Mouse (Mus musculus): ENCODE data around the gene Sh3bp5l. TPM values are rescaled to one million over a fixed set of nuclear protein-coding genes. Genes with fewer than 3 reads are reported as not detected.

The Sh3bp5l gene
- polyA plus RNA-seq, 1 experiment from 2014 or later: 56.6 TPM

DNA sequence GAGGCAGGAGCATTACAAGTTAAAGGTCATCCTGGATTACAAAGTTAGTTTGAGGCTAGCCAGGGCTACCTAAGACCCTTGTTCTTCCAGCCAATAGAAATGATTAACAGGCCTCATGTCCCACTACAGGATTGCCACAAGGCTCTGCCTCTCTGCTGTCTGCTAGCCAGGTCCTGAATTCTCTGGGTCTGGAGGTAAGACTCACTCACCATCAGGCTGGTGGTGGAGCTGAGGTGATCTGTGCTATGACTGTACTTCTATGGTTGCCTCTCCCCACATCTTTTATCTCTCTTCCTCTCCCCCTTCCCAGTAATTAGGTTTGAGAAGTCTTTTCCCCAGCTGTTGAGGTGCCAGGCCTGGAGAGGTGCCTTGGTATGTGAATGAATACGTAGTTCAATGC lies 49.0 kb downstream of the Sh3bp5l start:
- 0 out of 2 replicates have a peak, but pooled peaks cover 2% of the 10 kb centered on the region for H3K4me1 ChIP-seq (replicated peaks; ENCODE audit: control insufficient read depth, insufficient read depth, low read length)
- H3K9me3 ChIP-seq (ENCODE audit: control insufficient read depth, low read length): no peaks in the 10 kb centered on the region
- no peak overlapping the region for H3K9ac ChIP-seq (replicated peaks; ENCODE audit: low read depth, low read length)
- no peak overlapping the region for H3K27ac ChIP-seq (ENCODE audit: low read length)
- ATAC-seq: no peak
- no peaks in the 10 kb centered on the region for H3K36me3 ChIP-seq (ENCODE audit: control insufficient read depth, insufficient read depth)
- no peak overlapping the region for H3K4me3 ChIP-seq (replicated peaks; ENCODE audit: low read length)
- 81% methylated on average over 1 of the region's 1 CpGs for WGBS
- H3K27me3 ChIP-seq (replicated peaks; ENCODE audit: control insufficient read depth, insufficient read depth, low read length): no peaks in the 10 kb centered on the region
- H3K4me2 ChIP-seq (ENCODE audit: low read length): no peak overlapping the region

DNA sequence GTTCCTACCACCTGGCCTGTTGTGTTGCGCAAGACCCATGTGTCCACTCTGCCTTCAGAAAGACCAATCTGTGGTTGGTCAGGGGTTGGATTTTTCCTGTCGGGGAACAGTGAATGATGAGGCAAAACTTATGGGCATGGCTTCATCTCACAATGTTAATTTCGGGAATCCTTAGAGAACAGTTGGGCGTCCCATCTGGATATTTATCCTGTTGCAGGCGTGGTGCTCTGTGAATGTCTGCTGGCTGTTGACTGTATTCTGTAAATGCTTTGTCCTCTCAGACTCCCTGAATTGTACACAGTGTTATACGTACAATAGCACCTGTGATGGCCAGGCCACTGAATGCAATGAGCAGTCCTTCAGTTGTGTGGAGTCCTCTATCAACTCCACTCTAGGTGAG lies 51.9 kb downstream of the Sh3bp5l start:
- H3K27ac ChIP-seq (ENCODE audit: low read length): no peak overlapping the region
- no peak overlapping the region for H3K9ac ChIP-seq (replicated peaks; ENCODE audit: low read depth, low read length)
- ATAC-seq: 0 out of 2 replicates have a peak, but pooled peaks have one; percentile 23

More for the DNA sequence above, 51.9 kb downstream of the Sh3bp5l start:
- Histone ChIP-seq H3K4me3 (replicated peaks; ENCODE audit: low read length) (no peak overlapping the region), H3K36me3 (ENCODE audit: control insufficient read depth, insufficient read depth) (no peaks in the 10 kb centered on the region), H3K4me2 (ENCODE audit: low read length) (no peak overlapping the region), H3K27me3 (replicated peaks; ENCODE audit: control insufficient read depth, insufficient read depth, low read length) (no peaks in the 10 kb centered on the region), H3K4me1 (replicated peaks; ENCODE audit: control insufficient read depth, insufficient read depth, low read length) (0 out of 2 replicates have a peak, but pooled peaks cover 2% of the 10 kb centered on the region), H3K9me3 (ENCODE audit: control insufficient read depth, low read length) (no peaks in the 10 kb centered on the region)
- WGBS: 75% methylated on average over 6 of the region's 6 CpGs

Other genes starting within 250 kb of the Sh3bp5l start
- gene Gm12248, start 237.6 kb upstream of the Sh3bp5l start, polyA plus RNA-seq (2015; fragmentation: Nextera tagmentation; extraction: Ambion mirVana): not detected in 2 replicates
- 141 and 159 TPM in 2 replicates for gene Cnot8, start 226.6 kb upstream of the Sh3bp5l start, polyA plus RNA-seq (2015; fragmentation: Nextera tagmentation; extraction: Ambion mirVana)
- 12.8 and 14.9 TPM in 2 replicates for gene Gemin5, start 162.2 kb upstream of the Sh3bp5l start, polyA plus RNA-seq (2015; fragmentation: Nextera tagmentation; extraction: Ambion mirVana)
- gene Mrpl22, start 159.1 kb upstream of the Sh3bp5l start, polyA plus RNA-seq (2015; fragmentation: Nextera tagmentation; extraction: Ambion mirVana): 102 and 103 TPM in 2 replicates
- gene Igtp, start 131.2 kb upstream of the Sh3bp5l start, polyA plus RNA-seq (2015; fragmentation: Nextera tagmentation; extraction: Ambion mirVana): 1.3 and 1.5 TPM in 2 replicates
- gene Irgm2, start 131.1 kb upstream of the Sh3bp5l start, polyA plus RNA-seq (2015; fragmentation: Nextera tagmentation; extraction: Ambion mirVana): 0.60 and 0.75 TPM in 2 replicates
- gene 4930438A08Rik, start 55.9 kb upstream of the Sh3bp5l start, polyA plus RNA-seq (2015; fragmentation: Nextera tagmentation; extraction: Ambion mirVana): not detected in 2 replicates
- gene Zfp692, start 23.7 kb upstream of the Sh3bp5l start, polyA plus RNA-seq (2015; fragmentation: Nextera tagmentation; extraction: Ambion mirVana): 30.8 and 42.9 TPM in 2 replicates
- gene Zfp672, start 385 bp upstream of the Sh3bp5l start, polyA plus RNA-seq (2015; fragmentation: Nextera tagmentation; extraction: Ambion mirVana): 39.8 and 43.1 TPM in 2 replicates
- gene Lypd8, start 48.3 kb downstream of the Sh3bp5l start, polyA plus RNA-seq (2015; fragmentation: Nextera tagmentation; extraction: Ambion mirVana): not detected in 2 replicates
- not detected in 2 replicates for gene 1810065E05Rik, start 90.4 kb downstream of the Sh3bp5l start, polyA plus RNA-seq (2015; fragmentation: Nextera tagmentation; extraction: Ambion mirVana)
- gene Gm12253, start 101.8 kb downstream of the Sh3bp5l start, polyA plus RNA-seq (2015; fragmentation: Nextera tagmentation; extraction: Ambion mirVana): not detected in 2 replicates
- not detected in 2 replicates for gene Lypd9, start 122.2 kb downstream of the Sh3bp5l start, polyA plus RNA-seq (2015; fragmentation: Nextera tagmentation; extraction: Ambion mirVana)
- gene Olfr30, start 131.5 kb downstream of the Sh3bp5l start, polyA plus RNA-seq (2015; fragmentation: Nextera tagmentation; extraction: Ambion mirVana): not detected in 2 replicates
- not detected in 2 replicates for gene Olfr332, start 161.8 kb downstream of the Sh3bp5l start, polyA plus RNA-seq (2015; fragmentation: Nextera tagmentation; extraction: Ambion mirVana)
- not detected in 2 replicates for gene Olfr331, start 171.8 kb downstream of the Sh3bp5l start, polyA plus RNA-seq (2015; fragmentation: Nextera tagmentation; extraction: Ambion mirVana)
- not detected in 2 replicates for gene Olfr330, start 204.1 kb downstream of the Sh3bp5l start, polyA plus RNA-seq (2015; fragmentation: Nextera tagmentation; extraction: Ambion mirVana)
- not detected in 2 replicates for gene Olfr329-ps, start 215.7 kb downstream of the Sh3bp5l start, polyA plus RNA-seq (2015; fragmentation: Nextera tagmentation; extraction: Ambion mirVana)
- not detected in 2 replicates for gene Olfr328, start 224.9 kb downstream of the Sh3bp5l start, polyA plus RNA-seq (2015; fragmentation: Nextera tagmentation; extraction: Ambion mirVana)
- not detected in 2 replicates for gene Olfr224, start 239.8 kb downstream of the Sh3bp5l start, polyA plus RNA-seq (2015; fragmentation: Nextera tagmentation; extraction: Ambion mirVana)
- not detected in 2 replicates for gene Olfr325, start 247.0 kb downstream of the Sh3bp5l start, polyA plus RNA-seq (2015; fragmentation: Nextera tagmentation; extraction: Ambion mirVana)

Data from forebrain, embryonic 16.5 days (tissue).